Mouse (Mus musculus): Measurements from ENCODE around the gene Mtfr2. TPM values are rescaled to one million over a fixed set of nuclear protein-coding genes. Genes with fewer than 3 reads are reported as not detected.

Gene Mtfr2
- 0.82 and 1.1 TPM in 2 replicates for polyA plus RNA-seq (2012; rRNA removed)

- peak; percentile 85 to 96 for DNase-seq (ENCODE audit: extremely low spot score in 1 of 2, low spot score in 1 of 2)
Observed at GRCm38 (mm10) chr10:20347285-20348214, at the start of gene Mtfr2. TSS of gene Mtfr2 (plus strand) at chr10:20347770.

- no peak for DNase-seq (ENCODE audit: extremely low spot score in 1 of 2, low spot score in 1 of 2)
Observed at GRCm38 (mm10) chr10:20298152-20298920, 49.2 kb upstream of the Mtfr2 start.

- DNase-seq (ENCODE audit: extremely low spot score in 1 of 2, low spot score in 1 of 2) = no peak
Observed at GRCm38 (mm10) chr10:20299114-20299513, 48.5 kb upstream of the Mtfr2 start.

- DNase-seq (ENCODE audit: extremely low spot score in 1 of 2, low spot score in 1 of 2) = no peak
Observed at GRCm38 (mm10) chr10:20310969-20311769, 36.4 kb upstream of the Mtfr2 start.

- DNase-seq (ENCODE audit: extremely low spot score in 1 of 2, low spot score in 1 of 2) = peak; percentile 97 to 99
Observed at GRCm38 (mm10) chr10:20311918-20312735, 35.4 kb upstream of the Mtfr2 start, which contains the start of gene Bclaf1. TSS of gene Bclaf1 (plus strand) at chr10:20312469.

DNA sequence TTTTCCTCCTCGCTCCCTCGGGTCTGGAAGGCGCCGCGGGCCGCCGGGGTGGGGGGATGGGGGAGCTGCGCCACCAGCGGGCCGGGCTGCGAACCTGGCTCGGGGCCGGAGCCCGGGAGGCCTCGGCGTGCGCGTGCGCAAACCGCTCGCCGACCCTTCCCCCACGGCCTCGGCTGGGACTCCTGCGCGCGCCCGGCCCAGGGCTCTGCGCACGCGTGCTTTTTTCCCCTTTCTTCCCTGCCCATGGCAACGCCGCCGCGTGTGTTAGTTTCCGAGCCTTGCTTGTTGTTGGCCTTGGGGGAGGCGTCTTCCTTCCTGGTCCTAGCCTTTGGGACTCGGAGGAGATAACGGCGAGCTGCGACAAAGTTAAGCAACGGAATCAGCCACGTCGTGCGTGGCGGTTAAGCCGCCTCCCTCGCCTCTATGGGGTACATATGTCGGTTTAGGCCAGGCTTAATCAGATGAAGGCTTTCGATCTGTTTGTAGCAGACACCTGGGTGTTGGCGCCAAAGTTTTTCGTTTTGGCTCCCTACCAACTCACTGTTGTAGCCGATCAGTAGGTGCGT is 34.8 kb upstream of the Mtfr2 start:
- peak; percentile 71 to 92 for DNase-seq (ENCODE audit: extremely low spot score in 1 of 2, low spot score in 1 of 2)

- no peak for DNase-seq (ENCODE audit: extremely low spot score in 1 of 2, low spot score in 1 of 2)
Observed at GRCm38 (mm10) chr10:20313447-20313846, 34.1 kb upstream of the Mtfr2 start.

GRCm38 (mm10) chr10:20313941-20314340 is 33.6 kb upstream of the Mtfr2 start:
- no peak for DNase-seq (ENCODE audit: extremely low spot score in 1 of 2, low spot score in 1 of 2)

- no peak for DNase-seq (ENCODE audit: extremely low spot score in 1 of 2, low spot score in 1 of 2)
Observed at GRCm38 (mm10) chr10:20314797-20315196, 32.8 kb upstream of the Mtfr2 start.

GRCm38 (mm10) chr10:20317466-20317865 is 30.1 kb upstream of the Mtfr2 start:
- DNase-seq (ENCODE audit: extremely low spot score in 1 of 2, low spot score in 1 of 2) = no peak

DNA sequence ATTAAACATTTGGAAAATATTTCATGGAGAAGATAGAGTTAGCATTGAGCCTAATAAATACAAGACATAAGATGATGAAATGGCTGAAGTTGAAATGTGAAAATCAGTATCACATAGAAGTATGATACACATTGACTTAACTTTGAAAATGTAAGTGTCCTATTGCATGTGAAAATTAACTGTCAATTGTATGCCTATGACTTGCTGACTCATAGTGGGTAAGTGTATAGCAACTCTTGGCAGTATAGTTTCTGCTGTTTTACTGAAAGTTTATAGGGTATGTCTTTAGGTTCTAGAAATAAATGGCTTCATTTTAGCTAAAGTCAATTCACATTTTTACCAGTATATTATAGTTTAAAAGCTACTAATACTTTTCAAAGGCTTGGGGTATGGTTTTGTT is 21.3 kb upstream of the Mtfr2 start:
- DNase-seq (ENCODE audit: extremely low spot score in 1 of 2, low spot score in 1 of 2) = no peak

DNA sequence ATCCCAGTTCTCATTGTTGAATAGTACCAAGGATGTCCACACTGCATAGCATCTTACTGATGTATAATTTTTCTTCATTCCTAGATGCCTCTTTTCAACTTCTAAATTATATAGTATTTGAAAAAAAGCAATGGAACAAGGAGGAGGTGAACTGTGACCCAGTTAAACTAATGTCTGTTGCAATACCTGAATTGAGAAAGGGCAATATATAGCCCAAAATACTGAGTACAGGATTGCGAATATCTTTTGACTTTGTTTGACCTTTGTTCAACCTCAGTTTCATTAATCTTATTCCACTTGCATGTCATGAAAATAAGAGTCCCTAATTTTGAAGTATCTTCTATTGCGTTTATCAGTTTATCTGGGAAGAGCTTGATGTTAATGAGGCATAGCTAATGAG is 16.3 kb upstream of the Mtfr2 start:
- no peak for DNase-seq (ENCODE audit: extremely low spot score in 1 of 2, low spot score in 1 of 2)

- no peak for DNase-seq (ENCODE audit: extremely low spot score in 1 of 2, low spot score in 1 of 2)
Observed at GRCm38 (mm10) chr10:20337872-20338271, 9.7 kb upstream of the Mtfr2 start.

- no peak for DNase-seq (ENCODE audit: extremely low spot score in 1 of 2, low spot score in 1 of 2)
Observed at GRCm38 (mm10) chr10:20345736-20346135, 1.8 kb upstream of the Mtfr2 start.

DNA sequence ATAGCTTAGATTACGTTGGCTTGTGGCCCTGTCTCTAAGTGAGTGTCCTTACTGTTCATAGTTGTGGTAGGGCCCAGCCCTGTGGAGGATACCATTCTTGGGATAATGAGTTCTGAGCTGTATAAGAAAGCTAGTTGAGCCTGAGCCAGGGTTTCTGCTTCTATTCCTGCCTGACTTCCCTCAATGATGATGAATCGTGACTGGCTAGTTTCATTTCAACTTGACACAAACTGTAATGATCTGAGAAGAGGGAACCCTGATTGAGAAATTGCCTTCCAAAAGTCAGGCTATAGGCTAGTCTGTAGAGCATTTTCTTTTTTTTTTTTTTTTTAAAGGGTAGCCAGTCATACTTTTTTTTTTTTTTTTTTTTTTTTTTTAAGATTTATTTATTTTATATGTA is 1.3 kb downstream of the Mtfr2 start:
- no peak for DNase-seq (ENCODE audit: extremely low spot score in 1 of 2, low spot score in 1 of 2)

DNA sequence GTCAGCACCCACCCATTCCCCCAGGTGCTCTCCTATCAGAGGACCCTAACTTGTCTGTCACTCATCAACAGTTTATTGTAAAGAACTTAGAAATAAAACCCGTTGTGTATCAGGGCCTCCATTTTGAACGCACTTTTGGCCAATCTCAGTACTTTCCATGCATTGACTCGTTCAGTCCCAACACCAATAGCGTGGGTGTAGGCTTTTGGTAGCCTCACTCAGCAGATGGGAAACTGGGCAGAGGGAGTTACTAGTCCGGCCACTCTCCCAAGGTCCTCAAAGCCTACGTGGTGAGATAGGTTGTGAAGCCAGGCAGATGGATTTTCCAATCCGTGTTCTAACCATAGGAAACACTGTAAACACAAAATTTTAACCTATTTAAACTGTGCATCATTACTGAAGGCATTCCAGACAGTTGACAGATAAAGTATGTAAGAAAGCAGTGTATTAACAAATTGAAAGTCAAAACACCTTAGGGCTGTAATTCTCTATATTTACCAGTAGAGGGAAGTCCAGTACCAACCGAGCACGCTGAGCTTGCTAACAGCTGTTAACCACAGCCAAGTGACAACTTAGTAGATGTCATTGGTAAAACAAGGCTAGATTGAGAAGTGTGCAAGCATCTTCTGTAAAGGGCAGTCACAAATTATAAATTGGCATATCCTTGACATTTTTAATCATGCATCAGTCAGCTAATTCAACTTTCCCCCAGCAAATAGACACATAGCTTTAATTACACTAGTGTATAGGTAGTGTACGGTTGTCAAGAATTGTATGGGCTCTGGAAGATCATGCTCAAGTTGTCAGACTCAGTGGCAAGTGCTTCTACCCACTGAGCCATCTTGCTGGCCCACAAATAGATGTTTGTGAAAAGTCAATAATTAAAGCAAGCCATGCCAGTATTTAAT is 14.2 kb downstream of the Mtfr2 start:
- DNase-seq (ENCODE audit: extremely low spot score in 1 of 2, low spot score in 1 of 2) = peak in 1 of 2 experiments; percentile 50

DNA sequence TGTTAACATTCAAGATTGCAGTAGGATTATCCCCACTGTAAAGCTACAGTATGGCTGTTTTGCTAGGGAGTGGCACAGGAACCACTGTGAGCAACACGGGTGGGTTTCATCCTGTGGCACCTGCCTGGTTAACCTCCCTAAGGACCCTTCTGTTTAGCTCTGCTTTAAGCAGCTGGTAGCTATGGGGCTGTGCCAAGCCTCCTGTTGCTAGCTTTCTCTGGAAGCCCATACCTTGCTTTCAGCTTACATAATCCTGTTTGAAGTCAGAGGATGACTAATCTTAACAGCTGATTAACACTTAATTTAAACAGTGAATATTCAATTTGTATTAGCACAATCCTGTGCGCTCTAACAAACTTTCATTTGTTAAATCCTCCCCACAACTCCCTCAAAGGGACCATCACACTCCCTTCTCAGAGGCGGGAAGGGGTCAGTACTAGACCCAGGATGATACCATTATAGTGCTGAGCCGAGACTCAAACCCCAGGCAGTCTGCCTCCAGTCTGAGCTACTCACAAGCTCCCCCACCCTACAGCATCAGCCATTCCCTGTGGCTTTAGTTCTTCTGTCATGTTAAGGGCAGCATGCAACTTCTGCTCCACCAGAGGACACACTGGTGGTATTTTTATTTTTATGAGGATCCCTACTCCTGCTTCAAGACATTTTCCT is 15.0 kb downstream of the Mtfr2 start:
- DNase-seq (ENCODE audit: extremely low spot score in 1 of 2, low spot score in 1 of 2) = no peak

DNA sequence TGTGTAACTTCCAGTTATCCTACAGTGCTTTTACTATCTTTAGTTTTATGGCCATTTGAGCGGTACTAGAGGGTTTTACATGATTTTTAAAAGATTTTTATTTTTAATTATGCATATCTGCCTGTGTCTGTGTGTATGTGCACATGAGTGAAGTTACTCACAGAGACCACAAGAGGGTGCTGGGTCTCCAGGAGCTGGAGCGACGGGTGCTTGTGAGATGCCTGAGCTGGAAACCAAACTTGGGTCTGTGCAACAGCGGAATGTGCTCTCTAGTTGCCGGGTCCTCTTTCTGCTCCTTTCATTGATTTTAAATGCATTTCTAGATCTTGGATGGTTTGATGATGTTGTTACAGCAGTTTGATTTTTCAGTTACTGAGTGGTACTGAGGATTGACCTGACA is 24.5 kb downstream of the Mtfr2 start:
- DNase-seq (ENCODE audit: extremely low spot score in 1 of 2, low spot score in 1 of 2) = no peak

Data from frontal cortex, adult 2 months (tissue).